Mouse (Mus musculus) adrenal gland, postnatal 36 days (tissue): ENCODE data around the gene Cfap126. TPM values are rescaled to one million over a fixed set of nuclear protein-coding genes. Genes with fewer than 3 reads are reported as not detected.
A peak's percentile ranks its signal among the peaks of the same experiment; 100 is the strongest.
"Not testable (repeated sequence)": the region's sequence is repeated elsewhere in the genome, so short reads cannot be mapped to it uniquely, and the experiment has no call there.

Source experiments
- DNase-seq, 2 experiments: peaks; one replicate each; pipeline ENCODE4 v3.0.0; 2021; ENCODE audit warnings: mixed read lengths in 1 of 2
- total RNA-seq, 2 experiments: library from RNA; stranded (reverse); gene quantifications; 2 replicates each; pipeline ENCODE4 v1.2.3; 2021

Cfap126 gene
- total RNA-seq, 2 experiments from 2014 or later, result 1.9 to 2.6 TPM

DNA sequence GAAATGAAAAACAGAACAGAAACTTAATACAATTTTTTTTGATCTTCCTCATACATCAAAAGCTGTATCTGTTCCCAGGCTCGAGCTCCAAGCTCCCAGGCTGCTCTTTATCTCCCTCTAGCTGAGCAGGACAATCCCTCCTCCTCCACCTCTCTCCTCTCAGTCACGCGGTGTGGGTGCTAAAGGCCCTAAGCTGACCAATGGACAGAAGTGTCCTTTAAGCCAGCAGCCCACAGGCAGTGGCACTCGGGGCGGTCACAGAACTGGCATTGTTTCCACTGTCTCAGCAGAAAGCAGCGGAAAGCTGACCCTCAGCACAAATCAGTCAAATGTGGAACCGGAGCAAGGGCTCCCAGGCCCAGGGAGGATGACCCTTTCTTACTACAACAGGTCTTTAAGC, 15.5 kb downstream of the Cfap126 start:
- DNase-seq, result peak in 1 of 2 experiments; percentile 29

GRCm38 (mm10) chr1:171130971-171131370, 17.3 kb downstream of the Cfap126 start:
- no peak for DNase-seq

DNA sequence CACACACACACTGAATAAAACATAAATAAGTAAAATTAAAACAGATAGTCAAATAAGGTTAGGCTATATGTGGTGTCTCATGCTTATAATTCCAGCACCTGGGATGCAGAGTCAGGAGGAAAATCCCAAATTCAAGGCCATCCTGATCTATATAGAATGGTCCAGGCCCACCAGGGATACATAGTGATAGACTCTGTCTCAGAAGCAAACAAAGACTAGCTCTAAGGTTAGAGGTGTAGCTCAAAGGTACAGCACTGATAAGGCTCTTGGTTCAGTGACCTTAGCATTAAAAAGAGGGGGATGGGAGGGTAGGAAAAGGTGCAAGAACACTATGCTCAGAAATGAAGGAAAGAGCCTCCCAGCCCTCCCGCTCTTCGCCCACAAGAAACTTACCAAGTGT, 21.9 kb downstream of the Cfap126 start:
- DNase-seq, result no peak

DNA sequence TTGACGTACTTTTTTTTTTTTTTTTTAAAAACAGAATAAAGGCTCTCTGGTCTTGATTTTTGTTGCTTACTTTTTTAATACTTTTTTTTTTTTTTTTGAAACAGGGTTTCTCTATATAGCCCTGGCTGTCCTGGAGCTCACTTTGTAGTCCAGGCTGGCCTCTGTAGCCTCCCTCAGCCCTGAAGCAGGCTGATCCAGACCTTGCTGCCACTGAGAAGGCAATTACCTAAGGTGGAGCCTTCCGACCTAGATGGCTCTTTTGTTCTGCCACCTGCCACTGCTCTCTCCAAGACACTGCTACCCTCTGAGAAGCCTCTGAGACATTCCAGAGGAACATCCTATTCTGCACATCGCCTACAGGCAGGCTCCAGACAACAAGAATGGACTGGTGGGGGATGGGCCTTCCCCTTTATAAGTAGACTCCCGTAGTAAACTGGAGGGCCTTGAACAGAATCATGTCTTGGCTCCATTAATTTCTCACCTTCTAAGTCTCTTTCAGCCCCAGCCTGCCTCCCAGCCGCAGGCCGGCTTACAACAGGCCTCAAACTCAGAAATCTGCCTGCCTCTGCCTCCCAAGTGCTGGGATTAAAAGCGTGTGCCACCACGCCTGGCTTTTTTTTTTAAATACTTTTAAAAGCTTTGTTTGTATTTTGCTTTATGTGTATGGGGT, 23.9 kb downstream of the Cfap126 start:
- DNase-seq, result not testable (repeated sequence)

- DNase-seq, result not testable (repeated sequence)
These were observed 29.3 kb downstream of the Cfap126 start for GRCm38 (mm10) chr1:171142981-171143380.

DNA sequence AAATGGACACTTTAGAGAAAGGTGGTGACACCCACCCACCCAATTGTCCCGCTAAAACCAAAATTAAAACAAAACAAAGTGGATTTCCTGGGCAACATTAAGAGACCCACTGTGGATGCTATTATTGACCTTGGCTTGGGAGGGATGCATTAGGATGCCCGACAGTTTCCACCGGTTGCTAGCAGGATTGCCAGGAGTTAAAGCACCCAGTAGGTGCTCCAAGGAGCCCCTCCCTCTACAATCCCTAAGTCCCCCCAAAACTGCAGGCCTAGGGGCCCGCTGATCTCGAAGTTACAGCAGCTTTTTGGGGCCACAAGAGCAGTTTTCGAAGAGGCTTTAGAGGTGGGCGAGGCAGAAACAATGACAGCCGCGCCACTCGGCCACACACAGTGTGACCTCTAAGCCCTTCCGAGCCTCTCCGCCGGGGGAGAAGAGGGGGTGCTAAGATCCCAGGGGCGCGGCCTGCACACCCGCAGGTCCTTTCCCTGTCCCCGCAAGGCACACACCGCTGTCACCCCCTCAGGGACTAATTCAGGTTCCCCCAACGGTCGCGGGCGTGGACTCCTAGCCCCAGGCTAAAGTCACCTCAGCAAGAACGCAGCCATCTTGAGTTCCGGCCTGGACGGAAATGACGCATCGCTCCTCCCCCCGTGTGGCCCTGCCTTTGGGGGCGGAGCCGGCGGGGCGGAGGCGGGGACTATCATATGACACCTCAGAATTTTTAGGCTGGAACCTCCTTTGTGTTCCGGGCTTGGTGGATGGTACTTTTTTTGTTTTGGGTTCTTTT, 36.4 kb downstream of the Cfap126 start, which contains the start of the genes Sdhc and Mpz:
Gene Sdhc (minus strand): TSS at position 630 of the 787 bp plus-strand sequence.
Gene Mpz (plus strand): TSS at position 738 of the 787 bp plus-strand sequence.
- DNase-seq, result peak; percentile 96 to 98

DNA sequence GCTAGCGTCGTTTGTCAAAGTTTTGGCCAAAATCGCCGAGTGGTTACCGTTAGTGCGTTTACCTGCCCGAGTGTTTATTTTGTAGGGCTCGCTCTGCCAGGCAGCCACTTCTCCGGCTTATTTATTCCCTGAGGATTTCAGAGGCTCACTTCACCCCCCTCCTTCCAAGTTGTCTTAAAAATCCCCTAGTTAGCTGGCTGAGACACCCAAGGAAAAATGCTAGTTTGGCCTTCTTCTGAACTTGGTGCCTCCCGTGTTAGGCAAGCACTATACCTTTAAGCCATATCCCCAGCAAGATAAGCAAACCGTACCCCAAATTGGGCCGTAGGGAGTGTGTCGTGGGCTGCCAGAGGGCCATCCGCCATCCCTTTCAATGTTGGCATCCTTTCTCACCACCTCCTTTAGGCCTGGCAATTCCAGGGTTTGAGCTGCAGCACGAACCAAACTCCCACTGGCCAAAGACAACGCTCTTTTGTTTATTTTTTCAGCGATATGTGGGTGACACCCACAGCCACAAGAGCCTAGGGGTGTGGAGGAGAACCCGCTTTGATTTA, 37.2 kb downstream of the Cfap126 start:
- DNase-seq, result peak in 1 of 2 experiments; percentile 19

DNA sequence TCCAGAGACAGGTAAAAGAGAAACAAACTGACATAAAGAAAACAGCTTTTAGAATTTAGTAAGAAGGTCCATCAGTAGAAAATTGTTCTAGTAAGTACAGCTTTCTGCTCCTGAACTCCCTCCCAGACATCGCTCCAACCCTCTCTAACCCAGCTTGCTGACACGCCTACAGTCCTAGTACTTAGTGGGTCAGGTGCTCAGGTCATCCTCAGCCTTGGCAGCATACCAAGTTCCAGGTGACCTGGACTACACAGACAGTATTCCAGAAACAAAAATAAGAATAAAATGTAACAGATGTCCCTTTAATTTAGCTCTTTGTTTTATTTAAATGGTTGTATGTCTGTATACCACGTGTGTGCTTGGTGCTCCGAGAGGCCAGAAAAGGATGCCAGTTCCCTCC, 38.2 kb downstream of the Cfap126 start:
- no peak for DNase-seq

GRCm38 (mm10) chr1:171156644-171157043, 42.9 kb downstream of the Cfap126 start:
- DNase-seq, result no peak

GRCm38 (mm10) chr1:171157965-171158364, 44.2 kb downstream of the Cfap126 start:
- DNase-seq, result no peak

DNA sequence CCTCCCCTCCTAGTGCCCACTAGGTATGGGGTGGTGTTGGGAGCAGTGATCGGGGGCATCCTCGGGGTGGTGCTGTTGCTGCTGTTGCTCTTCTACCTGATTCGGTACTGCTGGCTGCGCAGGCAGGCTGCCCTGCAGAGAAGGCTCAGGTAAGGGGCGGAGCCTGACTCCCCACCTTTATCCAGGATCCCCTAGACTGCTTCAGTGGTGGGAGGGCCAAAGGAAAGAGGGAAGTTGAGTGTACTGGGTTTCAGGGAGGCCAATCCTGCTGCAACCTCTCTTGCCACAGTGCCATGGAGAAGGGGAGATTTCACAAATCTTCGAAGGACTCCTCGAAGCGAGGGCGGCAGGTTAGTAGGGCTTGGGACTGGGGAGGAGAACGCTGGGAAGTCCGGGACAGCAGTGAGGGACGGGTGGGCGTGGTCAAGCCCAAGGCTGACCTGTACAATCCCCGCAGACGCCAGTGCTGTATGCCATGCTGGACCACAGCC, 45.8 kb downstream of the Cfap126 start:
- peak; percentile 38 to 61 for DNase-seq

DNA sequence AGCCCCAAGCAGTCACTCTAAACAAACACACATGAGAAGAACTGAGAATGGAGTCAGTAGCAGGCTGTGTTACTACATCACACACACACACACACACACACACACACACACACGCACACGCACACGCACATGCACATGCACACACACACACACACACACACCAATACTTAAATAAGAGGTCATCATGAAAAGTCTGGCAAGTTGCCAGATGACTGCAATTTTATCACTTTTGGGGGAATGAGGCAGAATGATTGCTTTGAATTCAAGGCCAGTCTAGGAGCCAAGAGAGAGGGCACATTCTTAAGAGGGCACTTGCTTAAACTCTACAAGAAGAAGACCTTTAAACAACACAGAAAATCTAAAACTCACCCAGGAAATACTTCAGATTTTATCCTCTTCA, 48.8 kb downstream of the Cfap126 start:
- DNase-seq, result peak in 1 of 2 experiments; percentile 19

DNA sequence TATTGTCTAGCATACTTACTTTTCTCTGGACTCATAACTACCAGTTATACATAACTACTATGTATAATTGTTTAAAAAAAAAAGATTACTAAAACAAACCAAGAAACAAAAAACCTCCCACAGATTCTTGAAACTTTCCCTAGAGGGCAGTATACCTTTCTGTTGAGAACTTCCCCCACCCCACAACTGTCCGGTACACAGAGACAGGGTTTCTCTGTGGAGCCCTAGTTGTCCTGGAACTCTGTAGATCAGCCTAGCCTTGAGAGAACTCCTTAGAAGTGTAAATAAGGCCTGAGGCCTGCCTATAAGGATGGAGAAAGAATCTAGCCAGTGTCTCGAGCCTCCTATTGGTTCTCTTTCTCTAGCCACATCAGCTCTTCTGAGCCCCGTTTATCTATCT, 50.5 kb downstream of the Cfap126 start:
- peak in 1 of 2 experiments; percentile 18 for DNase-seq

- DNase-seq, result no peak
These were observed 52.1 kb downstream of the Cfap126 start for GRCm38 (mm10) chr1:171165629-171166345.

GRCm38 (mm10) chr1:171168906-171169305, 55.2 kb downstream of the Cfap126 start:
- no peak for DNase-seq

DNA sequence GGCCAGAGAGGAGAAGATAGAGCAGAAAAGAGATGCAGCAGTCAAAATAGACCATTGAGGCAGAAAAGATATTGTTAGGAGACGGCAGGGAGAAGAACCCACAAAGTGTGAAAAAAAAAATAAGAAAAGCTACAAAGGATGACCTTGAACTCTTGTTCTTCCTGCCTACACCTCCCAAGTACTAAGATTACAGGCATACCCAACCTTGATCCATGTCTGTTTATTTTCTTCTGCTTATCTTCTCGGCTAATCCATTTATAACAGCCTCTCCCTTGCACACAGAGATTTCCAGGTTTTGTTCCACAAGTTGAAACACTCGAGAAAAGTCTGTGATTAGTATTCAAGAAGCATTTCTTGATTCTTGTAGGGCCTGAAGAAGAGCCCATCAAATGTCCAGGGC, 56.2 kb downstream of the Cfap126 start:
- no peak for DNase-seq

DNA sequence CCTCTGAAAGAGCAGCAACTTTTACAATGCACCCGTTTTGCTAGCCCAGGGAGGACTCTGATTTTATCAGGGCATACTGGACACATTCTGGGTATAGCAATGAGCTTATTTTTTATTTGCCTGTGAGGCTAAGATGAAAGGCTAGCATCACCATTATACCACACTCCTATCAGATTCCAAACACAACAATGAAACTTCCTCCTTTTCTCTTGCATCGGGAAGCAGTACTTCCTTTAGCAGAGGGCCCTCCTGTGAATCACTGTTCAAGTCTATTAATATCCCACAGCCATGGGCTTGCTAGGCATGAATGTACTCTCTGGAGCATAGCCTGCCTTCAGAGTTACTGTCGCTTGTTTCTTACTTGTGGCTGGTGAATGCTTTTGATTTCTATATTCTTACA, 57.4 kb downstream of the Cfap126 start:
- DNase-seq, result no peak

GRCm38 (mm10) chr1:171172779-171173178, 59.1 kb downstream of the Cfap126 start:
- DNase-seq, result no peak
